Mouse (Mus musculus) stomach, postnatal 0 days (tissue): Measurements from ENCODE around the gene Enho. TPM values are rescaled to one million over a fixed set of nuclear protein-coding genes. Genes with fewer than 3 reads are reported as not detected.

Experiments
- ATAC-seq: fragments of 200-750 bp; cut with Nextera tagmentation; 2 replicates; pipeline ENCODE4 v1.8.0; 2017; ENCODE audit not compliant: low FRiP score, low TSS enrichment
- DNase-seq: peaks from one replicate; pipeline ENCODE4 v3.0.0-alpha.2; 2016; ENCODE audit warnings: low spot score
- H3K27ac ChIP-seq: fragments of 300-500 bp; sonication (generic); replicated peaks from 2 replicates; pipeline ENCODE4 v1.5.1; 2014; ENCODE audit warnings: mild to moderate bottlenecking, control low read depth
- H3K27me3 ChIP-seq: fragments of 300-500 bp; sonication (generic); 2 replicates; pipeline ENCODE4 v1.6.1; 2014; ENCODE audit warnings: low read length; ENCODE audit not compliant: control insufficient read depth, insufficient read depth
- H3K36me3 ChIP-seq: fragments of 300-500 bp; sonication (generic); 2 replicates; pipeline ENCODE4 v1.6.1; 2014; ENCODE audit warnings: low read length, mixed read lengths; ENCODE audit not compliant: control insufficient read depth, insufficient read depth
- H3K4me1 ChIP-seq: fragments of 300-500 bp; sonication (generic); replicated peaks from 2 replicates; pipeline ENCODE4 v1.6.1; 2014; ENCODE audit warnings: antibody characterized with exemption; ENCODE audit not compliant: control insufficient read depth, insufficient read depth
- H3K4me2 ChIP-seq: fragments of 300-500 bp; sonication (generic); replicated peaks from 2 replicates; pipeline ENCODE4 v1.6.1; 2014; ENCODE audit warnings: low read depth, mild to moderate bottlenecking, control low read depth, moderate library complexity
- H3K4me3 ChIP-seq: fragments of 300-500 bp; sonication (generic); 2 replicates; pipeline ENCODE4 v1.5.1; 2014; ENCODE audit warnings: low read depth, low read length, control low read depth
- H3K9ac ChIP-seq: fragments of 300-500 bp; sonication (generic); 2 replicates; pipeline ENCODE4 v1.6.1; 2014; ENCODE audit warnings: mild to moderate bottlenecking, low read length, control low read depth, mixed read lengths
- H3K9me3 ChIP-seq: fragments of 300-500 bp; sonication (generic); 2 replicates; pipeline ENCODE4 v1.6.1; 2016; ENCODE audit warnings: low read length; ENCODE audit not compliant: control insufficient read depth
- CTCF ChIP-seq: IDR thresholded peaks from 2 replicates; pipeline ENCODE4 v1.5.1; 2016; ENCODE audit warnings: antibody characterized with exemption, low read depth, mild to moderate bottlenecking, moderate library complexity
- EP300 ChIP-seq: optimal IDR thresholded peaks from 2 replicates; pipeline ENCODE3; 2016; ENCODE audit warnings: antibody characterized with exemption
- WGBS: fragments of 180-500 bp; shearing (Covaris S2); extraction: QIAGEN DNeasy Blood & Tissue Kit; methylation state at CpG from one replicate; pipeline ENCODE4 v1.1.7; 2014; 5-methylcytosine and 5-hydroxymethylcytosine counted together
- polyA plus RNA-seq: library from polyadenylated mRNA; unstranded; fragments of >200 nt; fragmentation: Nextera tagmentation; extraction: Ambion mirVana; gene quantifications from 2 replicates; pipeline ENCODE4 v1.2.1, GENCODE M21; 2015

Gene Enho
- polyA plus RNA-seq, 1 experiment from 2014 or later: 50.5 TPM

- TF ChIP-seq EP300: no peak
- TF ChIP-seq CTCF: no peak
- 68% methylated on average over 11 of the region's 11 CpGs for WGBS
- H3K9ac ChIP-seq: no peak overlapping the region
- H3K27me3 ChIP-seq: no peaks in the 10 kb centered on the region
- H3K4me3 ChIP-seq: no peak overlapping the region
- ATAC-seq (no peak), DNase-seq (no peak)
- no peaks in the 10 kb centered on the region for H3K9me3 ChIP-seq
- no peaks in the 10 kb centered on the region for H3K36me3 ChIP-seq
- H3K27ac ChIP-seq: no peak overlapping the region
- no peaks in the 10 kb centered on the region for H3K4me1 ChIP-seq
- H3K4me2 ChIP-seq: no peak overlapping the region
Observed at GRCm38 (mm10) chr4:41666646-41667045, 26.5 kb upstream of the Enho start.

DNA sequence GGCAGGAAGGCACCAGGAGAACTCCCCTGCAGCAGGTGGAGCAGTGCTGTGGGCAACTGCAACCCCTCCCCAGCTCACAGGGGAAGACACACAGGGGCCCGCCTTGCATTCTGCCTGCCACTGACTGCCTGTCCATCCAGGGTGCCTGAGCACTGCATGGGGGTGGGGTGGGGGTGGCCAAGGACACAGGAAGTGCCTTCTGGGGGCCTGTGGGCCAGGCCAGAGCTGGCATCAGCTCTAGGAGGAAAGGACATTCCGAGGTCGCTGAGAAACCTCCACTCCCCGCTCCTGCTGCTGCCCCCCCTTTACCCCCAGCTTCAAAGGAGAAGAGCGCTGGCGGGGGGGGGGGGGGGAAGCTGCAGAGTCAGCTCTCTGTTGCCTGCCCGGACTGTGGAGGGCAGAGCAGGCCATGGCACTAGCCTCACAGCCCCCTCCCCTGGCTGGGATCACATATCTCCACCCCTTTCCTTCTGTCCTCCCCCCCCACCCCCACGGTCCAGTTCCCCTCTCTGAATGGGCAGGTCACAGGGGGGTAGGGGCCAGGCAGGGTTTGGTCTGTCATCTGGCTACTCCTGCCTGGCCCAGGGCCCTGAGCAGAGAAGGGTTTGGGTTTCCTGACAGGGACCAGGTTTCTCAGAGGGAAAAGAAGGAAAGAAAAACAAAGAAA, 25.0 kb upstream of the Enho start:
- H3K36me3 ChIP-seq: no peaks in the 10 kb centered on the region; the same call in 1 of the 2 replicates
- no peak overlapping the region for H3K4me2 ChIP-seq
- no peaks in the 10 kb centered on the region for H3K9me3 ChIP-seq
- TF ChIP-seq EP300 (no peak), CTCF (no peak)
- H3K27ac ChIP-seq: no peak overlapping the region
- ATAC-seq: 0 out of 2 replicates have a peak, but pooled peaks have one; percentile 27
- H3K9ac ChIP-seq: no peak overlapping the region
- H3K4me1 ChIP-seq: no peaks in the 10 kb centered on the region
- no peak overlapping the region for H3K4me3 ChIP-seq
- no peak for DNase-seq
- 8% methylated on average over 6 of the region's 8 CpGs for WGBS
- no peaks in the 10 kb centered on the region for H3K27me3 ChIP-seq

GRCm38 (mm10) chr4:41664533-41664932, 24.4 kb upstream of the Enho start:
- H3K36me3 ChIP-seq: no peaks in the 10 kb centered on the region; the same call in 1 of the 2 replicates
- ATAC-seq (no peak), DNase-seq (no peak)
- H3K4me3 ChIP-seq: no peak overlapping the region
- TF ChIP-seq CTCF (no peak), EP300 (no peak)
- H3K4me2 ChIP-seq: no peak overlapping the region
- H3K9ac ChIP-seq: no peak overlapping the region
- no peaks in the 10 kb centered on the region for H3K9me3 ChIP-seq
- WGBS: 34% methylated on average over 7 of the region's 7 CpGs
- H3K27me3 ChIP-seq: no peaks in the 10 kb centered on the region
- H3K27ac ChIP-seq: no peak overlapping the region
- H3K4me1 ChIP-seq: no peaks in the 10 kb centered on the region

DNA sequence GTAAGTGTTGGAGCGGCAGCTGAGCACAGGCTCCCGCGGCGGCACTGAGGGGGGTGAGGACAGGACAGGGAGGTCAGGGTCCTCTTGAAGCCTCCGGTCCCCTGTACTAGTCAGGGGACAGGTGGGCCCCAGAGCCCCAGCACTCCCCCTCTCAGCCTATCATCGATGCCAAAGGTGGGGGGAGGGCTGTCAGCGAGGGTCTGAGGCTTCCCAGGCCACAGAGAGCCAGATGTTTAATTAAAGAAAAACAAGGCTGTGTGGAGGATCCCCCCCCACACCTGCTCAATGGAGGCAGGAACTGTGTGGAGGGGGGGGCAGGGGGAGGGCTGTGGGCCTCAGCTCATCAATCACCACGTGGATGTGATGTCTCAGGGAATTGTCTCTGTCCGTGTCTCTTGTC, 23.5 kb upstream of the Enho start:
- ATAC-seq (peak; percentile 21; the same call in 1 of the 2 replicates), DNase-seq (no peak)
- Histone ChIP-seq H3K27me3 (no peaks in the 10 kb centered on the region), H3K4me1 (no peaks in the 10 kb centered on the region), H3K4me2 (no peak overlapping the region), H3K36me3 (no peaks in the 10 kb centered on the region; the same call in 1 of the 2 replicates), H3K4me3 (no peak overlapping the region), H3K9ac (no peak overlapping the region), H3K27ac (no peak overlapping the region), H3K9me3 (no peaks in the 10 kb centered on the region)
- 41% methylated on average over 9 of the region's 9 CpGs for WGBS
- TF ChIP-seq EP300 (no peak), CTCF (no peak)

DNA sequence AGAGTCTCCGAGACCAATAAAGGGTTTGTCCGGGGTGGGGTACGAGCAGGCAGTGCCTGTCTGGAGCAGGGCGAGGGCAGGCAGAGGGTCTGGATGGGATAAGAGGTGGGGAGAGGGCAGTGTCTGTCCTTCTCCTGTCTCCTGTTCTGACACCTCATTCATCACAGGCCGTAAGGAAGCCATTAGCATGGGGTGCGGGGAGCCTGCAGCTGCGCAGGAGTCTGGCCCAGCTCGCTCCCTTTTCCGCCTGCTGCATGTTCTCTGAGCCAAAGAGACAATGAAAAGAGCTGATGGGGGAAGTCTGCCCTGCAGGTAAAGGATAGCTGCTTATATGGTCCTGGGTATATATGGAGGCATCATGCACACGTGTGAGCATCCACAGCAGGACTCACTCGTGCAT, 22.6 kb upstream of the Enho start:
- Histone ChIP-seq H3K36me3 (no peaks in the 10 kb centered on the region; the same call in 1 of the 2 replicates), H3K4me3 (no peak overlapping the region), H3K9ac (no peak overlapping the region), H3K4me1 (no peaks in the 10 kb centered on the region), H3K4me2 (no peak overlapping the region), H3K27ac (no peak overlapping the region), H3K27me3 (no peaks in the 10 kb centered on the region), H3K9me3 (no peaks in the 10 kb centered on the region)
- DNase-seq: no peak
- TF ChIP-seq CTCF: no peak
- TF ChIP-seq EP300: no peak
- no peak for ATAC-seq
- WGBS: 76% methylated on average over 11 of the region's 11 CpGs

- Histone ChIP-seq H3K9ac (no peak overlapping the region), H3K4me3 (no peak overlapping the region), H3K4me2 (no peak overlapping the region), H3K27ac (no peak overlapping the region), H3K9me3 (no peaks in the 10 kb centered on the region), H3K36me3 (no peaks in the 10 kb centered on the region; the same call in 1 of the 2 replicates), H3K27me3 (no peaks in the 10 kb centered on the region), H3K4me1 (no peaks in the 10 kb centered on the region)
- DNase-seq (peak; percentile 47), ATAC-seq (0 out of 2 replicates have a peak, but pooled peaks have one; percentile 13)
- TF ChIP-seq EP300: no peak
- no peak for TF ChIP-seq CTCF
- whole genome bisulfite sequencing: 38% methylated on average over 11 of the region's 11 CpGs
Observed at GRCm38 (mm10) chr4:41660851-41661430, 20.8 kb upstream of the Enho start.
